Mouse (Mus musculus) CH12.LX (cell line): ENCODE data around the gene Nyap1. TPM values are rescaled to one million over a fixed set of nuclear protein-coding genes. Genes with fewer than 3 reads are reported as not detected.

Experiments
- DNase-seq: peaks from one replicate; pipeline ENCODE4 v3.0.0-alpha.2; 2013; ENCODE audit errors: extremely low read depth
- H3K27ac ChIP-seq: 2 replicates; pipeline ENCODE4 v1.5.1; 2012; ENCODE audit warnings: low read depth, mild to moderate bottlenecking, control low read depth, moderate library complexity; ENCODE audit not compliant: insufficient read depth
- H3K27me3 ChIP-seq: replicated peaks from 2 replicates; pipeline ENCODE3; 2012; ENCODE audit warnings: inconsistent platforms
- H3K36me3 ChIP-seq, 2 experiments: replicated peaks in 1 of 2; 2 replicates each; pipeline versions ENCODE3 to v1.6.1; 2012; ENCODE audit warnings: inconsistent platforms in 1 of 2, low read length in 1 of 2, mild to moderate bottlenecking in 1 of 2, mixed read lengths in 1 of 2, moderate library complexity in 1 of 2; ENCODE audit not compliant: control insufficient read depth in 1 of 2, insufficient read depth in 1 of 2
- H3K4me1 ChIP-seq, 2 experiments: 2 replicates each; pipeline ENCODE4 v1.6.1; 2012; ENCODE audit warnings: inconsistent platforms in 1 of 2, moderate library complexity in 1 of 2; ENCODE audit not compliant: insufficient read depth in 2 of 2, control insufficient read depth in 1 of 2
- H3K4me2 ChIP-seq: 2 replicates; pipeline ENCODE4 v1.6.1; 2012; ENCODE audit warnings: low read depth, mild to moderate bottlenecking, control low read depth; ENCODE audit not compliant: poor library complexity, insufficient read depth, severe bottlenecking
- H3K4me3 ChIP-seq, 3 experiments: fragments of 150-350 bp in 1 of 3; sonication (generic) in 1 of 3; replicated peaks in 1 of 3; 2 replicates each; pipeline versions ENCODE3 to v1.5.1; 2011 to 2012; ENCODE audit warnings: low read depth in 2 of 3, low read length in 2 of 3, mild to moderate bottlenecking in 2 of 3, moderate library complexity in 2 of 3, control low read depth in 1 of 3, improper control_type of control experiment in 1 of 3, inconsistent platforms in 1 of 3, mixed read lengths in 1 of 3; ENCODE audit not compliant: poor library complexity in 1 of 3
- H3K79me2 ChIP-seq: replicated peaks from 2 replicates; pipeline ENCODE4 v1.6.1; 2012; ENCODE audit warnings: mild to moderate bottlenecking, moderate library complexity; ENCODE audit not compliant: control insufficient read depth, poor library complexity, insufficient read depth, severe bottlenecking; ENCODE audit errors: extremely low read depth
- H3K9ac ChIP-seq: 2 replicates; pipeline ENCODE4 v1.6.1; 2012; ENCODE audit warnings: low read depth, mild to moderate bottlenecking, control low read depth, moderate library complexity; ENCODE audit not compliant: insufficient read depth
- H3K9me3 ChIP-seq: replicated peaks from 2 replicates; pipeline ENCODE3; 2012; ENCODE audit warnings: low read length, inconsistent platforms, mixed read lengths
- BHLHE40 ChIP-seq: IDR thresholded peaks from 2 replicates; pipeline ENCODE4 v1.6.1; 2011; ENCODE audit warnings: mild to moderate bottlenecking, low read depth, low read length, improper control_type of control experiment
- CHD1 ChIP-seq: IDR thresholded peaks from 2 replicates; pipeline ENCODE4 v1.6.1; 2012; ENCODE audit warnings: low read depth, low read length, improper control_type of control experiment, inconsistent platforms
- CHD2 ChIP-seq: IDR thresholded peaks from 2 replicates; pipeline ENCODE4 v1.6.1; 2011; ENCODE audit warnings: low read length, improper control_type of control experiment
- CTCF ChIP-seq, 2 experiments: IDR thresholded peaks in 1 of 2; conservative IDR thresholded peaks in 1 of 2; 2 replicates each; pipeline ENCODE4 v1.5.1; 2011 to 2012; ENCODE audit warnings: low read depth in 2 of 2, low read length in 2 of 2, improper control_type of control experiment in 1 of 2, inconsistent platforms in 1 of 2, mild to moderate bottlenecking in 1 of 2, moderate library complexity in 1 of 2
- E2F4 ChIP-seq: IDR thresholded peaks from 2 replicates; pipeline ENCODE4 v1.6.1; 2011; ENCODE audit warnings: low read depth, low read length, improper control_type of control experiment; ENCODE audit not compliant: insufficient replicate concordance
- ELF1 ChIP-seq: IDR thresholded peaks from 2 replicates; pipeline ENCODE4 v1.6.1; 2014; ENCODE audit warnings: low read depth, mild to moderate bottlenecking, inconsistent platforms, low read length, improper control_type of control experiment
- ETS1 ChIP-seq: conservative IDR thresholded peaks from 2 replicates; pipeline ENCODE4 v1.6.1; 2012; ENCODE audit warnings: low read depth, mild to moderate bottlenecking, inconsistent platforms, low read length, improper control_type of control experiment, moderate library complexity
- GABPA ChIP-seq: IDR thresholded peaks from 2 replicates; pipeline ENCODE4 v1.6.1; 2012; ENCODE audit warnings: low read depth, low read length, improper control_type of control experiment, inconsistent platforms; ENCODE audit not compliant: insufficient replicate concordance
- IRF4 ChIP-seq: IDR thresholded peaks from 2 replicates; pipeline ENCODE4 v1.6.1; 2014; ENCODE audit warnings: low read depth, mild to moderate bottlenecking, inconsistent platforms, low read length, improper control_type of control experiment
- JUN ChIP-seq: IDR thresholded peaks from 2 replicates; pipeline ENCODE4 v1.6.1; 2011; ENCODE audit warnings: low read depth, mild to moderate bottlenecking, low read length, improper control_type of control experiment, moderate library complexity; ENCODE audit not compliant: insufficient read depth
- JUND ChIP-seq: conservative IDR thresholded peaks from 2 replicates; pipeline ENCODE4 v1.6.1; 2011; ENCODE audit warnings: low read depth, low read length, improper control_type of control experiment
- KAT2A ChIP-seq: IDR thresholded peaks from 2 replicates; pipeline ENCODE4 v1.6.1; 2012; ENCODE audit warnings: low read length, improper control_type of control experiment, inconsistent platforms; ENCODE audit not compliant: insufficient replicate concordance
- MAFK ChIP-seq: IDR thresholded peaks from 2 replicates; pipeline ENCODE4 v1.6.1; 2011; ENCODE audit warnings: low read length, improper control_type of control experiment; ENCODE audit not compliant: insufficient replicate concordance
- MAX ChIP-seq: IDR thresholded peaks from 2 replicates; pipeline ENCODE4 v1.6.1; 2011; ENCODE audit warnings: low read length, improper control_type of control experiment
- MAZ ChIP-seq: IDR thresholded peaks from 2 replicates; pipeline ENCODE4 v1.6.1; 2012; ENCODE audit warnings: low read depth, mild to moderate bottlenecking, inconsistent platforms, low read length, improper control_type of control experiment, moderate library complexity
- MYC ChIP-seq: IDR thresholded peaks from 2 replicates; pipeline ENCODE4 v1.6.1; 2011; ENCODE audit warnings: low read depth, mild to moderate bottlenecking, improper control_type of control experiment, low read length
- NRF1 ChIP-seq: IDR thresholded peaks from 2 replicates; pipeline ENCODE4 v1.6.1; 2014; ENCODE audit warnings: low read depth, mild to moderate bottlenecking, inconsistent platforms, low read length, improper control_type of control experiment, moderate library complexity
- POLR2AphosphoS2 ChIP-seq: IDR thresholded peaks from 2 replicates; pipeline ENCODE4 v1.6.1; 2011; ENCODE audit warnings: low read depth, low read length, improper control_type of control experiment
- RAD21 ChIP-seq: IDR thresholded peaks from 2 replicates; pipeline ENCODE4 v1.6.1; 2011; ENCODE audit warnings: low read depth, mild to moderate bottlenecking, low read length, improper control_type of control experiment, moderate library complexity
- RCOR1 ChIP-seq: conservative IDR thresholded peaks from 2 replicates; pipeline ENCODE4 v1.6.1; 2012; ENCODE audit warnings: low read depth, mild to moderate bottlenecking, inconsistent platforms, low read length, improper control_type of control experiment
- SIN3A ChIP-seq: IDR thresholded peaks from 2 replicates; pipeline ENCODE4 v1.6.1; 2012; ENCODE audit warnings: low read length, improper control_type of control experiment, inconsistent platforms
- SMC3 ChIP-seq: IDR thresholded peaks from 2 replicates; pipeline ENCODE4 v1.6.1; 2011; ENCODE audit warnings: low read depth, low read length, improper control_type of control experiment
- TBP ChIP-seq: conservative IDR thresholded peaks from 2 replicates; pipeline ENCODE4 v1.6.1; 2011; ENCODE audit warnings: low read depth, low read length, improper control_type of control experiment
- TCF12 ChIP-seq: IDR thresholded peaks from 2 replicates; pipeline ENCODE4 v1.6.1; 2014; ENCODE audit warnings: low read depth, mild to moderate bottlenecking, inconsistent platforms, low read length, improper control_type of control experiment
- UBTF ChIP-seq: IDR thresholded peaks from 2 replicates; pipeline ENCODE4 v1.6.1; 2012; ENCODE audit warnings: low read depth, mild to moderate bottlenecking, inconsistent platforms, low read length, improper control_type of control experiment, moderate library complexity
- USF1 ChIP-seq: IDR thresholded peaks from 2 replicates; pipeline ENCODE4 v1.6.1; 2014; ENCODE audit warnings: low read depth, mild to moderate bottlenecking, inconsistent platforms, low read length, improper control_type of control experiment
- USF2 ChIP-seq: conservative IDR thresholded peaks from 2 replicates; pipeline ENCODE4 v1.6.1; 2011; ENCODE audit warnings: low read depth, low read length, improper control_type of control experiment
- ZC3H11A ChIP-seq: IDR thresholded peaks from 2 replicates; pipeline ENCODE4 v1.6.1; 2012; ENCODE audit warnings: low read depth, mild to moderate bottlenecking, inconsistent platforms, low read length, improper control_type of control experiment
- ZKSCAN1 ChIP-seq: IDR thresholded peaks from 2 replicates; pipeline ENCODE4 v1.6.1; 2012; ENCODE audit warnings: low read depth, inconsistent platforms, low read length, improper control_type of control experiment, borderline replicate concordance
- ZMIZ1 ChIP-seq: IDR thresholded peaks from 2 replicates; pipeline ENCODE4 v1.6.1; 2012; ENCODE audit warnings: low read depth, mild to moderate bottlenecking, inconsistent platforms, low read length, improper control_type of control experiment
- ZNF384 ChIP-seq: IDR thresholded peaks from 2 replicates; pipeline ENCODE4 v1.6.1; 2012; ENCODE audit warnings: low read depth, low read length, improper control_type of control experiment, inconsistent platforms
- dilution Hi-C: fragments of 300-500 bp; cut with MboI; formaldehyde crosslinking; loops from 2 replicates; pipeline ENCODE4 v1.14.3; 2020; ENCODE audit warnings: low sequenced_read_pairs; ENCODE audit not compliant: extremely low pct_unique_long_range_greater_than_20kb, extremely low pct_ligation_motif_present
- in situ Hi-C: fragments of 300-500 bp; cut with MboI; formaldehyde crosslinking; loops from 3 replicates; pipeline ENCODE4 v1.14.3; 2019; ENCODE audit warnings: low sequenced_read_pairs, low pct_ligation_motif_present, low pct_unique_long_range_greater_than_20kb, mixed read lengths
- polyA plus RNA-seq: library from polyadenylated mRNA; unstranded; fragments of >175 nt; gene quantifications from 2 replicates; pipeline ENCODE4 v1.2.1, GENCODE M21; 2012; ENCODE audit warnings: low read depth; ENCODE audit not compliant: insufficient read length
- total RNA-seq, 2 experiments: library from RNA; depleted of rRNA; stranded (reverse); fragments of 300-350 nt in 1 of 2; fragments of >200 nt in 1 of 2; gene quantifications; 2 replicates each; pipeline ENCODE4 v1.2.3; 2012 to 2014

The Nyap1 gene
- total and polyA plus RNA-seq, 3 experiments = 0.28 to 1.4 (median 0.43) TPM

DNA sequence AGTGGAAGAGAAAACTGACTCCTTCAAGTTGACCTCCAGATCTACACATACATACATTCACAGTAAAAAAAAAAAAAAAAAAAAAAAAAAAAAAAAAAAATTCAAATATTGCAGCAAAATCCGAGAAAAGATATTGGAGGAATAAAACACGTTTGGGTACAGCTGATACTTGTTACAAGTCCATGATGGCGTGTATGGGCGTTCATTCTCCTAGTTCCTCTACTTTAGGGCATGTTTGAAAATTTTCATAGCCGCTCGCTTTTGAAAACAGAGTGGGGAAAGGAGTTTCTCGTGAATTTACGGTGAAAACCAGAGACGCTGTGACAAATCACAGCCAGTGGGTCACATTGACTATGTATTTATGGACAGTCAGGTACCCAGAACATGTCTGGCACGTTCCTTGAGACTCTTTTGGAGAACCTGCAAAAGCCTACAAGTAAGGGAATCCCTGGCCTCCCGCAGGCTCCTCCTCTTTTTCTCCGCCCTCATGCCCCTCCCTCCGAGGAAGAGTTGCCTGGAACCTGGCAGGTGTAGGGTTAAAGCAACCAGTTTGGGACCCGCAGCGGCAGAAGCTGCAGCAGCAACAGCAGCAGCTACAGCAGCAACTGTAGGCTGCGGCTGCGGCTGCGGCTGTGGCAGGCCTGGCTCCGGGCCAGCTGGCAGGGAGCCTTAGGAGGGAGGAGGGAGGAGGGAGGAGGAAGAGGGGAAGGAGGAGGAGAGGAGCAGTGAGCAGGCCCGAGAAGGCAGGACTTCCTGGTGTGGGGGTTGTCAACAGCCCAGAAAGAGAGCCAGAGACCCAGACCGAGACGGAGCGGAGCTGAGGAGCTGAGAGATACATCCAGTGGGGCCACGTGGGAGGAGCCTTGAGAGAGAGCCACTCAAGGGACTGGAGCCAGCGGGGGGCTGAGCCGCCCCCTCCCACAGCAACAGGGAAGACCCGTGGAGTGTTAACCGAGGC, 4.1 kb upstream of the Nyap1 start, which contains the start of gene Tsc22d4 (continued):
- TF ChIP-seq TCF12 = no peak; the same call in none of the 2 replicates
- no peak for TF ChIP-seq CTCF (conservative IDR thresholded peaks at IDR 0.05 in 1 of 2, IDR thresholded peaks at IDR 0.05 in 1 of 2; ENCODE audit: low read depth in 2 of 2, low read length in 2 of 2)
- TF ChIP-seq USF2 = no peak
- TF ChIP-seq ETS1 = peak; percentile 49
- TF ChIP-seq RAD21 = no peak
- peak; percentile 79 for TF ChIP-seq MYC
- no peak for TF ChIP-seq GABPA

DNA sequence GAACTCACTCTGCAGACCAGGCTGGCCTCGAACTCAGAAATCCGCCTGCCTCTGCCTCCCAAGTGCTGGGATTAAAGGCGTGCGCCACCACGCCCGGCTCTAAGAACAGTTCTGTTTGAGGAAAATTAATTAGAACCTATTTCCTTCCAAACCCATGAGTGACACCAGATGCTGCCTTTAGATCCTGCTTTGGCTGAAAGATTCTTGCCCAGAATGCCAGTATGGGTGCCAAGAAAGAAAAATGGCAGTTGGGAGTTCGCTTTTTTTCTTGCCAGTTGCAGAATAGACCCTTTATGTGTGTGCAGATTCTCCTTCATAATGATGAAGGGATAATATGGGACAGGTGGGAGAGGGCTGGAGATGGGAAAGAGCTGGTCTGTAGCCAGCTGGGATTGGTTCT, 2.8 kb upstream of the Nyap1 start:
- H3K79me2 ChIP-seq = peaks cover 27% of the 10 kb centered on the region

DNA sequence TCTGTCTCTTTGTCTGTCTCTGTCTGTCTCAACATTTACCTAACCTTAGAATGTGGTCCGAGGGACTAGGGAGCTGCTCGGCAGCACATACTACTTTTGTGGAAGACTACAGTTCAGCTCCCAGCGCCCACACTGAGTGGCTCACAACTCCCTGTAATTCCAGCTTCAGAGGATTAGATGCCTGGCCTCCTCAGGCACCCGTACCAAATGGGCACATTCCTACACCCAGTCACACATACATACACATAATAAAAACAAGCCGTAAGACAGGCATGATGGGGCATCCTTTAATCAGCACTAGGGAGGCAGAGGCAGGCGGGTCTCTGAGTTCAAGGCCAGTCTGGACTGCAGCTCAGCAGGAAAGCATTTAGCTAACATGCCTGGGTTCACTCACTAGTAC, 1.4 kb upstream of the Nyap1 start:
- dilution Hi-C loops = no loop called here
- Histone ChIP-seq H3K27ac (no peak overlapping the region), H3K4me3 (no peak overlapping the region), H3K36me3 (no peaks in the 10 kb centered on the region), H3K79me2 (peaks cover 14% of the 10 kb centered on the region), H3K27me3 (peaks cover 10% of the 10 kb centered on the region), H3K9ac (no peak overlapping the region), H3K9me3 (no peaks in the 10 kb centered on the region), H3K4me1 (peaks cover 0 to 28% of the 10 kb centered on the region in 2 experiments; a peak in 2 of 4 replicates), H3K4me2 (no peak overlapping the region)
- DNase-seq = no peak
- in situ Hi-C loops = no loop called here
- TF ChIP-seq ZNF384 = no peak
- TF ChIP-seq SMC3 = no peak
- no peak for TF ChIP-seq CTCF (conservative IDR thresholded peaks at IDR 0.05 in 1 of 2, IDR thresholded peaks at IDR 0.05 in 1 of 2; ENCODE audit: low read depth in 2 of 2, low read length in 2 of 2)
- no peak for TF ChIP-seq SIN3A
- TF ChIP-seq ZKSCAN1 = no peak
- no peak for TF ChIP-seq CHD2
- TF ChIP-seq KAT2A = no peak
- TF ChIP-seq TCF12 = no peak
- no peak for TF ChIP-seq ELF1
- no peak for TF ChIP-seq TBP
- TF ChIP-seq IRF4 = no peak
- TF ChIP-seq ETS1 = no peak
- no peak for TF ChIP-seq NRF1
- no peak for TF ChIP-seq POLR2AphosphoS2
- no peak for TF ChIP-seq USF1
- TF ChIP-seq ZC3H11A = no peak
- no peak for TF ChIP-seq ZMIZ1

More for the DNA sequence above, 2.8 kb upstream of the Nyap1 start:
- Histone ChIP-seq H3K4me1 (peaks cover 6 to 35% of the 10 kb centered on the region in 2 experiments), H3K9me3 (no peaks in the 10 kb centered on the region), H3K4me3 (no peak overlapping the region), H3K9ac (no peak overlapping the region), H3K27me3 (peaks cover 10% of the 10 kb centered on the region), H3K36me3 (peaks cover 0 to 3% of the 10 kb centered on the region in 2 experiments), H3K27ac (no peak overlapping the region), H3K4me2 (no peak overlapping the region)
- TF ChIP-seq CTCF (conservative IDR thresholded peaks at IDR 0.05 in 1 of 2, IDR thresholded peaks at IDR 0.05 in 1 of 2; ENCODE audit: low read depth in 2 of 2, low read length in 2 of 2) (no peak), ZMIZ1 (no peak), JUN (no peak), GABPA (no peak), ZC3H11A (no peak), MAFK (no peak), MYC (no peak), ETS1 (no peak), CHD1 (no peak), RCOR1 (no peak), UBTF (no peak), RAD21 (no peak), SIN3A (no peak), MAZ (no peak), JUND (no peak), TBP (no peak), BHLHE40 (no peak), E2F4 (no peak), MAX (no peak)
- in situ Hi-C loops (no loop called here), dilution Hi-C loops (no loop called here)
- DNase-seq = no peak
